Mouse (Mus musculus): ENCODE measurements around the gene Hist1h3i. TPM values are rescaled to one million over a fixed set of nuclear protein-coding genes. Genes with fewer than 3 reads are reported as not detected.
"Not testable (repeated sequence)": the region's sequence is repeated elsewhere in the genome, so short reads cannot be mapped to it uniquely, and the experiment has no call there.

Hist1h3i gene
- polyA plus RNA-seq (2012; ENCODE audit: insufficient read depth, low replicate concordance), result 50.5 and 69.6 TPM in 2 replicates

DNA sequence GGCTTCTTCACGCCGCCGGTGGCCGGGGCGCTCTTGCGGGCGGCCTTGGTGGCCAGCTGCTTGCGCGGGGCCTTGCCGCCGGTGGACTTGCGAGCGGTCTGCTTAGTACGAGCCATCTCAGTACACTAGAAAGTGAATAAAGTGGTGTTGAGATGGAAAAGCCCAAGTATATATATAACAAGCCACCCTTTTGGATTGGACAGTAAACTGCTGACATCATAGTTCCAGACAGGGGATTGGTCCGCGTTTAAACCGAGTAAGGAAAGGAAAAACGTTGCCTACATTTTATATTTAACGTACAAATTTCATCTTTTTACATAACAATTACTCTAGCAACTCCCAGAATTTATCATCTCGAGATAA, at the start of gene Hist1h3i:
TSS of gene Hist1h3i (minus strand) at position 116 of the 363 bp plus-strand sequence.
- no peaks in the 10 kb centered on the region for H3K9me3 ChIP-seq
- TF ChIP-seq GATA1 (IDR thresholded peaks at IDR 0.05; ENCODE audit: borderline replicate concordance, low read length) (no peak), FLI1 (IDR thresholded peaks at IDR 0.05; ENCODE audit: low read length) (no peak)
- peaks cover 68% of the 10 kb centered on the region for H3K4me1 ChIP-seq

DNA sequence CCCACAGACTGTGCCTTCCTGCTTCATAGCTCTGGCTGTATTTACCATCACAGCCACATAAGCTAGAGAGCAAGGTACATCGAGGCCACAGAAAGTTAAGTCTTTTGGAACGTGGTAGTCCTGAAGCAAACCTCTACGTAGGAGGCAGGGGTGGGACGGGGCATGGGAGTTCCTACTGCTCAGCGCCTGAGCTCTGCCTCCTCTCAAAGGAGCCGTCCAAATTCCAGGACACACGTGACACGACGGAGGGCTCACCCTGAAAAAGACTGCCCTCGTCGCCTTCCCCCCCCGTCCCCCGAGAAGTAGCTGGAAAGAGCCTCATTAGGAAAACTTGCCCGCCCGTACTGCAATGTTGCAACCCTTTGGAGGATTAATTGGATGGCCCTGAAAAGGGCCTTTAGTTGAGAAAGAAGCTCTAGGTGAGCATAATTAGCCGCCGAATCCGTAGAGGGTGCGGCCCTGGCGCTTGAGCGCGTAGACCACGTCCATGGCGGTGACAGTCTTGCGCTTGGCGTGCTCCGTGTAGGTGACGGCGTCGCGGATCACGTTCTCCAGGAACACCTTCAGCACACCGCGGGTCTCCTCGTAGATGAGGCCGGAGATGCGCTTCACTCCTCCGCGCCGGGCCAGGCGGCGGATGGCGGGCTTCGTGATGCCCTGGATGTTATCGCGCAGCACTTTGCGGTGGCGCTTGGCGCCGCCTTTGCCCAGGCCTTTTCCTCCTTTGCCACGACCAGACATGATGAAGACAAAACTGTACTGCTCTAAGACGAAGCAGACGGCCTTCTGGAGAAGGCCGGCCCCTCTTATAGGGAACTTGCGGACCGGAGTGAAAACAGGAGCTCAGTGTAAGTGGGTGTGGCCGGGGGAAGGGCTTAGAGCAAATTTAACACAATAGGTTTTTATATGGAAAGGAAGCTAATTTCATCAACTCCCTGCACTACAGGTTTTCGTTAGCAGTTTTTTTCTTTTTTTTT, 48.5 kb upstream of the Hist1h3i start, which contains the start of gene Hist1h4n:
TSS of gene Hist1h4n (minus strand) at position 779 of the 977 bp plus-strand sequence.
- H3K9me3 ChIP-seq; H3K36me3 ChIP-seq (replicated peaks; ENCODE audit: low read length); H3K27me3 ChIP-seq (replicated peaks): not testable (repeated sequence)
- Histone ChIP-seq H3K4me1 (peaks cover 11% of the 10 kb centered on the region), H3K4me3 (replicated peaks) (peak within 1 kb of the TSS; percentile 76)

More for the DNA sequence above, at the start of gene Hist1h3i:
- no peaks in the 10 kb centered on the region for H3K36me3 ChIP-seq (replicated peaks; ENCODE audit: low read length)
- no peaks in the 10 kb centered on the region for H3K27me3 ChIP-seq (replicated peaks)
- H3K4me3 ChIP-seq (replicated peaks), result peak within 1 kb of the TSS; percentile 87

DNA sequence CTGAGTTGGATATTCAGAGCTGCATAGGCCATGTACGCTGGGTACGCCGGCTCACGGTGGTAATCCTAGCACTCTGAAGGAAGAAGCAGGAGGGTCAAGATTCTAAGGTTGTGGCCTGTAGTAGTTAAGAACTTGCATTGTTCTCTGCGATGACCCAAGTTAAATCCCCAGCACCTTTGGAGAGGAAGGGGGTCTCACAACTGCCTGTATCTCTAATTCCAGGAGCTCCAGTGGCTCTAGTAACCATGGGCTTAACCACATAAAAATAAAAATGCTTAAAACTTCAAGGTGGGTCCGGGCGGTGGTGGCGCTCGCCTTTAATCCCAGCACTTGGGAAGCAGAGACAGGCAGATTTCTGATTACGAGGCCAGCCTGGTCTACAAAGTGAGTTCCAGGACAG, 47.2 kb upstream of the Hist1h3i start:
- no peak for TF ChIP-seq FLI1 (IDR thresholded peaks at IDR 0.05; ENCODE audit: low read length)
- no peak for TF ChIP-seq GATA1 (IDR thresholded peaks at IDR 0.05; ENCODE audit: borderline replicate concordance, low read length)

DNA sequence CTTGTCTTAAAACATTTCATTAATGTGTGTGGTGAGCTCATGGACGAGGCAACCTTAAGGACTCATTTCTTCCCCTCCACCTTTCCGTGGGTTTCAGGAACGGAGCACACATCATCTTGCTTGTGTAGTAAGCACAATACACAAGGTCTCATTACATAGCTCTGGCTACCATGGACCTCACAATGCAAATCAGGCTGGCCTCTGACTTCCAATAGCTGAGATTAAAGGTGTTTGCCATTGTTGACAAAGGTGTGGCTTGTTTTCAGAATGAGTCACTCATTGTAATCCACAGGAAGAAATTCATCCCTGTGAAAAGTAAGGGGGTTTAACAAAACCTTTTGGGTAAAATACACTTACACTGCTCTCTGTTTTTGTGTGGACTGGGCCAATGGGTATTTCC, 45.3 kb upstream of the Hist1h3i start:
- Histone ChIP-seq H3K9me3 (no peaks in the 10 kb centered on the region), H3K4me1 (peaks cover 11% of the 10 kb centered on the region), H3K4me3 (replicated peaks) (peak overlapping the region; percentile 8), H3K36me3 (replicated peaks; ENCODE audit: low read length) (peaks cover 3% of the 10 kb centered on the region), H3K27me3 (replicated peaks) (no peaks in the 10 kb centered on the region)
- no peak for TF ChIP-seq GATA1 (IDR thresholded peaks at IDR 0.05; ENCODE audit: borderline replicate concordance, low read length)
- no peak for TF ChIP-seq FLI1 (IDR thresholded peaks at IDR 0.05; ENCODE audit: low read length)

More for the DNA sequence above, 47.2 kb upstream of the Hist1h3i start:
- peak overlapping the region; percentile 85 for H3K4me3 ChIP-seq (replicated peaks)
- no peaks in the 10 kb centered on the region for H3K27me3 ChIP-seq (replicated peaks)
- H3K9me3 ChIP-seq, result no peaks in the 10 kb centered on the region
- H3K4me1 ChIP-seq, result peaks cover 11% of the 10 kb centered on the region
- H3K36me3 ChIP-seq (replicated peaks; ENCODE audit: low read length), result peaks cover 3% of the 10 kb centered on the region

DNA sequence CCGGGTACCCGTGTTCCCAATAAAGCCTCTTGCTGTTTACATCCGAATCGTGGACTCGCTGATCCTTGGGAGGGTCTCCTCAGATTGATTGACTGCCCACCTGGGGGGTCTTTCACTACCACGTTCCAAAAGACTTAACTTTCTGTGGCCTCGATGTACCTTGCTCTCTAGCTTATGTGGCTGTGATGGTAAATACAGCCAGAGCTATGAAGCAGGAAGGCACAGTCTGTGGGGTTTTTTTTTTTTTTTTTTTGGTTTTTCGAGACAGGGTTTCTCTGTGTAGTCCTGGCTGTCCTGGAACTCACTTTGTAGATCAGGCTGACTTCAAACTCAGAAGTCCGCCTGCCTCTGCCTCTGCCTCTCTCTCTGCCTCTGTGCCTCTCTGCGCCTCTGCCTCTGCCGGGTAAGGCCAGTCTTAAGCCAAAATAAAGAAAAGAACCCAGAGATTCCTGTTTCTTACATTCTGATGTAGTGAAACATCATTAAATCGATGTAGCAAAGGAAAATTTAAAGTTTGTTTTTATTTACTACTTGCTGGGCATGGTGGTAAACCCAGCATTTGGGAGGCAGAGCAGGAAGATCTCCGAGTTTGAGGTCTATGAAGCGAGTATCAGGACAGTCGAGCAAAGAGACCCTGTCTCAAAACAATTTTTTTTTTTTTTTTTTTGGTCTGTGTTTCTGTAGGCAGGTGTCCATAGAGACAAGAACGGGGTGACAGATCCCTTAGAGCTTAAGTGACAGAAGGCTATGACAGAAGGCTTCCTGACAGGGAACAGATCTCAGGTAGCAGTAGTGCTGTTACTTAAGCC, 37.1 kb upstream of the Hist1h3i start:
- not testable (repeated sequence) for H3K27me3 ChIP-seq (replicated peaks); H3K4me3 ChIP-seq (replicated peaks); H3K36me3 ChIP-seq (replicated peaks; ENCODE audit: low read length); H3K9me3 ChIP-seq
- H3K4me1 ChIP-seq, result peaks cover 12% of the 10 kb centered on the region

DNA sequence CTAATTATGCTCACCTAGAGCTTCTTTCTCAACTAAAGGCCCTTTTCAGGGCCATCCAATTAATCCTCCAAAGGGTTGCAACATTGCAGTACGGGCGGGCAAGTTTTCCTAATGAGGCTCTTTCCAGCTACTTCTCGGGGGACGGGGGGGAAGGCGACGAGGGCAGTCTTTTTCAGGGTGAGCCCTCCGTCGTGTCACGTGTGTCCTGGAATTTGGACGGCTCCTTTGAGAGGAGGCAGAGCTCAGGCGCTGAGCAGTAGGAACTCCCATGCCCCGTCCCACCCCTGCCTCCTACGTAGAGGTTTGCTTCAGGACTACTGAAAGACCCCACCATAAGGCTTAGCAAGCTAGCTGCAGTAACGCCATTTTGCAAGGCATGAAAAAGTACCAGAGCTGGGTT, 28.9 kb upstream of the Hist1h3i start:
- H3K27me3 ChIP-seq (replicated peaks), result not testable (repeated sequence)
- peak overlapping the region; percentile 83 for H3K4me3 ChIP-seq (replicated peaks)

DNA sequence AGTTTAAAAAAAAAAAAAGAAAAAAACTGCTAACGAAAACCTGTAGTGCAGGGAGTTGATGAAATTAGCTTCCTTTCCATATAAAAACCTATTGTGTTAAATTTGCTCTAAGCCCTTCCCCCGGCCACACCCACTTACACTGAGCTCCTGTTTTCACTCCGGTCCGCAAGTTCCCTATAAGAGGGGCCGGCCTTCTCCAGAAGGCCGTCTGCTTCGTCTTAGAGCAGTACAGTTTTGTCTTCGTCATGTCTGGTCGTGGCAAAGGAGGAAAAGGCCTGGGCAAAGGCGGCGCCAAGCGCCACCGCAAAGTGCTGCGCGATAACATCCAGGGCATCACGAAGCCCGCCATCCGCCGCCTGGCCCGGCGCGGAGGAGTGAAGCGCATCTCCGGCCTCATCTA, 28.4 kb upstream of the Hist1h3i start, which contains the start of gene Hist1h4m:
TSS of gene Hist1h4m (plus strand) at position 208 of the 400 bp plus-strand sequence.
- H3K9me3 ChIP-seq; H3K36me3 ChIP-seq (replicated peaks; ENCODE audit: low read length); H3K27me3 ChIP-seq (replicated peaks); H3K4me1 ChIP-seq: not testable (repeated sequence)
- peak within 1 kb of the TSS; percentile 83 for H3K4me3 ChIP-seq (replicated peaks)

More for the DNA sequence above, 28.9 kb upstream of the Hist1h3i start:
- not testable (repeated sequence) for H3K36me3 ChIP-seq (replicated peaks; ENCODE audit: low read length); H3K4me1 ChIP-seq; H3K9me3 ChIP-seq

DNA sequence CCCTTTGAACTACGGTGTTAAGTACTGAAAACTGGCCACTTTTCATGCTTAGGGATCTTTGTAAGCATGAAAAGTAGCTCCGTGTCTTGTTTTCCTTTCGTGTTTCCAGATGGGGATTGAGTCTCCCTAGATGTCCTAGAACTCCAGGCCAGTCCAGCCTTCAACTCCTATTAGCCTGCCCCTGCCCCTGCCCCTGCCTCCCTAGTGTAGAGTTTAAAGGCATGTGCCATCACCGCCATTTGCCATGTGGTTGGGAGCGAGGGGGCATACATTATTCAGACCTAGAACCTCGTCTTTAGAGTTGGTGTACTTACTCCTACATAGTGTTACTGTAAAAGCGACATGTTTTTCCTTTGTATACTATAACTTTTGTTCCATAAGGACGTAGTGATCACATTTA, 27.9 kb upstream of the Hist1h3i start:
- not testable (repeated sequence) for H3K36me3 ChIP-seq (replicated peaks; ENCODE audit: low read length); H3K27me3 ChIP-seq (replicated peaks); H3K4me3 ChIP-seq (replicated peaks); H3K9me3 ChIP-seq; H3K4me1 ChIP-seq

DNA sequence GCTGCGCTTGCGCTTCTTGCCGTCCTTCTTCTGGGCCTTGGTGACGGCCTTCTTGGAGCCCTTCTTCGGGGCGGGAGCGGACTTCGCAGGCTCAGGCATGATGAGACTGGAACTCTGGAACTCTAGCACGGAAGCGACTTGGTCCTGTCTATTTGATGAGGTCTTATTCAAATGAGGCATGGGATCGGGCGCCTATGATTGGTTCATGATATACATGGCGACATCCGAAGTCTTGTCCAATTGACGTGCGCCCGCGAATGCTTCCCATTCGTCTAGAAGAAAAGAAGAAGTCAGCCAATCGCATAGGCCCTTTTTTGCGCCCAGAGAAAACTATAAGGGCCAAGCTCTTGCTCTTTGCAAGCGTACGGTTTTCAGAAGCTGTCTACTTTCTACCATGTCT, 26.9 kb upstream of the Hist1h3i start, which contains the start of the genes Hist1h2bq and Hist1h2ao:
TSS of gene Hist1h2bq (minus strand) at position 125 of the 400 bp plus-strand sequence.
TSS of gene Hist1h2ao (plus strand) at position 393 of the 400 bp plus-strand sequence.
- not testable (repeated sequence) for H3K4me1 ChIP-seq; H3K36me3 ChIP-seq (replicated peaks; ENCODE audit: low read length); H3K4me3 ChIP-seq (replicated peaks); H3K9me3 ChIP-seq; H3K27me3 ChIP-seq (replicated peaks)

DNA sequence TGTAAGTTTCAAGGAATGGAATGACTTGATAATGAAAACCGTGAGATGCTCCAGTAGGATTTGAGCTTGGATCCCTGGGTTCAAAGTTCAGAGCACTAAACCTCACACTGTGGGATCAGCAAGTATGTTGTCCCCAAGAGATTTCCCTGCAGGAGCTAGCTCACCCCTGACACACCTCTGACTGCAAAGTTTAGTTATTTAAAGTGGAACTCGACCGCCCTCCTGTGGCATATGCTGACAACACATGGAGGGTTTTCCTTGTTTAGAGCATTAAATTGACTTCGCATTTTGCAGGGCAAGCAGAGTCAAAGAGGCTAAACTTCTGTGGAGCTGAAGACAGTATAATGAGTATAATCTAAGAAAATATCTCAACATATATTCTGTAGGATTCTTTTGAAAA, 19.9 kb upstream of the Hist1h3i start:
- not testable (repeated sequence) for H3K27me3 ChIP-seq (replicated peaks); H3K4me1 ChIP-seq; H3K9me3 ChIP-seq; H3K36me3 ChIP-seq (replicated peaks; ENCODE audit: low read length); H3K4me3 ChIP-seq (replicated peaks)

DNA sequence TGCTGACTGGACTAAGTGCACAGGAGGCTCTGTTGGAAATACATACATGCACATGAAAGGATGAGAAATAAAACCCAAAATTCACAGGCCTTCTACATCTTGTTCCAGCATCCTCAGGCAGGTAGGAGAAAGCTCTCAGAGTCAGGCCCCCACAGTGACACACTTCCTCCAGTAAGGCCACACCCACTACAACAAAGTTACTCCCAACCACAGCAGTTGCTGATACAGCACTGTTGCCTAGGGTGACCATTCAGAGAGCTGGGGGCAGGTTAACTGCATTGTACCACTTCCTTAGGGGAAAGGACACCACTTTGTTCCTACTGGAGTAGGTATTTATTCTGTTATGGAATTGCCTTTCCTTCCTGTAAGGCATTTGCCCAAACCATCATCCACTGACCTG, 14.0 kb upstream of the Hist1h3i start:
- not testable (repeated sequence) for H3K4me1 ChIP-seq; H3K36me3 ChIP-seq (replicated peaks; ENCODE audit: low read length); H3K9me3 ChIP-seq; H3K4me3 ChIP-seq (replicated peaks); H3K27me3 ChIP-seq (replicated peaks)

Measured in megakaryocyte, embryonic 14.5 days (primary cell).